Mouse (Mus musculus) embryonic fibroblast, embryonic 13.5 days (primary cell): Measurements from ENCODE around the gene Lama5. TPM values are rescaled to one million over a fixed set of nuclear protein-coding genes. Genes with fewer than 3 reads are reported as not detected.

Source experiments
- H3K27ac ChIP-seq: 2 replicates; pipeline ENCODE4 v1.5.1; 2012; ENCODE audit warnings: low read length, control low read depth, inconsistent platforms; ENCODE audit not compliant: insufficient read depth
- H3K4me1 ChIP-seq: 2 replicates; pipeline ENCODE4 v1.6.1; 2011; ENCODE audit warnings: low read length; ENCODE audit not compliant: control insufficient read depth, insufficient read depth
- H3K4me3 ChIP-seq: 2 replicates; pipeline ENCODE4 v1.5.1; 2011; ENCODE audit warnings: mild to moderate bottlenecking, control low read depth, low read length; ENCODE audit not compliant: insufficient read depth
- CTCF ChIP-seq: IDR thresholded peaks from 2 replicates; pipeline ENCODE4 v1.5.1; 2011; ENCODE audit warnings: mild to moderate bottlenecking, control low read depth, low read length, moderate library complexity, borderline replicate concordance; ENCODE audit not compliant: insufficient read depth
- POLR2A ChIP-seq: IDR thresholded peaks from 2 replicates; pipeline ENCODE4 v1.6.1; 2011; ENCODE audit warnings: low read depth, mild to moderate bottlenecking, control low read depth, low read length, moderate library complexity
- polyA plus RNA-seq: library from polyadenylated mRNA; stranded (reverse); fragments of >200 nt; gene quantifications from 2 replicates; pipeline ENCODE4 v1.2.4, GENCODE M21; 2011; ENCODE audit warnings: low read depth; ENCODE audit not compliant: missing spikeins, insufficient read length

The Lama5 gene
- polyA plus RNA-seq, 1 experiment = 31.0 TPM

DNA sequence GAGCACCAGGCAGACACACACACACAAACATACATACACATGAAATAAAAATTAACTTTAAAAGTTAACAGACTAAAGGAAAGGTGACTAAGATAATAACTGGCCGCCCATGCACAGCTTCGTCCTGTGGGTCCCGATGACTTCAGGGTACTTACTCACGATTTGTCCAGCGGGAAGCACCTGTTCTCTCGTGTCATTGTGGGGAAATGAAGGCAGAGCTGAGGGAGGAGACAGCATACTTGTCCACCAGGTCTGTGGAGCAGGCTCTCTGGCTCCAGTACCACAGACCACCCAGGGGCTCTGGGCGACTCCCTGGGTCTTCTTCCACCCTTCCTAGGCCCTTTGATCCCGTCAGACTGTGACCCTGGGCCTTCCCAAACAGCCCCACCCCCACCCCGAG lies 24.4 kb downstream of the Lama5 start:
- Histone ChIP-seq H3K27ac (no peak overlapping the region), H3K4me3 (no peak overlapping the region), H3K4me1 (no peaks in the 10 kb centered on the region)
- TF ChIP-seq CTCF = no peak
- TF ChIP-seq POLR2A = no peak

GRCm38 (mm10) chr2:180200681-180201080 lies 25.0 kb downstream of the Lama5 start:
- no peak for TF ChIP-seq CTCF
- TF ChIP-seq POLR2A = no peak
- no peak overlapping the region for H3K4me3 ChIP-seq
- no peaks in the 10 kb centered on the region for H3K4me1 ChIP-seq
- no peak overlapping the region for H3K27ac ChIP-seq

- Histone ChIP-seq H3K27ac (no peak overlapping the region), H3K4me3 (no peak overlapping the region), H3K4me1 (no peaks in the 10 kb centered on the region)
- TF ChIP-seq POLR2A (no peak), CTCF (no peak)
Observed at GRCm38 (mm10) chr2:180198782-180199181, 26.9 kb downstream of the Lama5 start.

- Histone ChIP-seq H3K27ac (no peak overlapping the region), H3K4me1 (no peaks in the 10 kb centered on the region), H3K4me3 (no peak overlapping the region)
- TF ChIP-seq POLR2A (no peak), CTCF (no peak)
Observed at GRCm38 (mm10) chr2:180197323-180198037, 28.2 kb downstream of the Lama5 start.

- no peaks in the 10 kb centered on the region for H3K4me1 ChIP-seq
- no peak overlapping the region for H3K27ac ChIP-seq
Observed at GRCm38 (mm10) chr2:180196610-180197322, 28.9 kb downstream of the Lama5 start.

DNA sequence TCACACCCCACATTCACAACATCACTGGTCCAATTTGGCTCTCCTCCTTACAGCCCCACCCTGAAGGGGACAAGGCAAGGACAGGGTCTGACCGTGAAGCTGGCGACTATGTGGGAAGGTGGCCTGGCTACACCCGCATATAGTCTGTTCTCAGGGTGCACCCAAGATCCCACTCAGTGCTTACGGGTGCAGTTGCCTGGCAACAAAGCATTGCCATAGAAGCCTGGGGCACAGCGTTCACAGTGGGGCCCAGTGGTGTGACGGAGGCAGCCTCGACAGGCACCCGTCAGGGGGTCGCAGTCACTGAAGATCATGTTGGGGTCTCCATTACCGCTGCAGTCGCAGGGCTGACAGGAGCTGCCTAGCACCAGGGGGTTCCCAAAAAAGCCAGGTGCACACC lies 38.3 kb downstream of the Lama5 start:
- H3K4me1 ChIP-seq = no peaks in the 10 kb centered on the region
- no peak overlapping the region for H3K27ac ChIP-seq
- TF ChIP-seq CTCF = no peak
- no peak for TF ChIP-seq POLR2A
- no peak overlapping the region for H3K4me3 ChIP-seq

More at GRCm38 (mm10) chr2:180196610-180197322, 28.9 kb downstream of the Lama5 start:
- TF ChIP-seq CTCF (no peak), POLR2A (no peak)
- no peak overlapping the region for H3K4me3 ChIP-seq

DNA sequence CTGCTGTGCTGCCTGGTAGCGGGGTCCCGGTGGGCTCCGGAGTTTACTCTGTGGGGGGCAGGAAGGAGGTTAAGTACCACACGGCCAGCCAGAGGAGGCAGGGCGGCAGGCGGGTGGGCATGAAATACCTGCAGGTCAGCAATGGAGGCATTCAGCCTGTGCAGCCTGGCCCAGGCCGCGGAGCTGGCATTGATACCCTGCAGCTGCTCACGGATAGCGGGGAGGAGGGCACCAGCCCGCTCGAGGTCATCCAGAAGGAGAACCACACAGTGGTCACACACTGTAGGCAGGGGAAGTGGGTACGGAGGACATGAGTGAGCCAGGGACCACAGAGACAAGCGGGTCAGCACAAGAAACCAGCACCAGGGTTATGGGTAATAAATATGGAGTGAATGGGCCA lies 40.0 kb downstream of the Lama5 start:
- no peaks in the 10 kb centered on the region for H3K4me1 ChIP-seq
- no peak overlapping the region for H3K4me3 ChIP-seq
- H3K27ac ChIP-seq = no peak overlapping the region
- TF ChIP-seq POLR2A (no peak), CTCF (no peak)

GRCm38 (mm10) chr2:180184752-180185109 lies 40.9 kb downstream of the Lama5 start:
- Histone ChIP-seq H3K4me3 (no peak overlapping the region), H3K27ac (no peak overlapping the region), H3K4me1 (no peaks in the 10 kb centered on the region)
- no peak for TF ChIP-seq POLR2A
- TF ChIP-seq CTCF = no peak

DNA sequence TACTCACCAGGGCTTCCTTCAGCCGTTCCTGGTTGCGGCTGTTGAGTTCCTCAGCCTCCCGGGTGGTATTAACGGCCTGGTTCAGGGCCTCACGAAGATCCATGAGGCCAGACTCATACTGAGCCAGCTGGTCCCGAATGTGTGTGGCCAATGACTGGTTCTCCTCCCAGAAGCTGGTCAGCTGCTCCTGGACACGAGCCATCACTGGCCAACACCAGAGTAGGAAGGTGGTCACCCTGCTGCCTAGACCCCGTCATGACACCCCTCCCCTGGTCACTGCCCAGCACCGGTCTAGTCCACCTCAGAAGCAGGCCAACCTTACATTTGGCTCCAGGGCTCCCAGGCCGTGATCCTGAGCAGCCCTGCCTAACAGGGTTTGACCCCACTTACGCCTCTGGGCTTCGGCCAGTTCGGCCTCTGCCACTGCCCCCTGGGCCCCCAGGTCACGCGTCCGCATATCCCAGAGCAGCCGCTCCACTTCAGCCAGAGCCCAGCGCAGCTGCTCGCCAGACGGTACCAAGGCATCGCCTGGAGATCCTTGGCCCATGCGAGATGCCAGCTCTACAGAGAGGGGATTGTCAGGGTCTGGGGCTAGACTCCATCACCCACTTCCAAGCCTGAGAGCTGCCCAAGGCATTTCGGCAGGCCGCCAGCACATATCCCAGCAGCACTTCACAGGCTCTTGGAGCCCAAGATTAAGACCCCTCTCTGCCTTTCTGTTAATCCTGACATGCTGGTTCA lies 41.5 kb downstream of the Lama5 start:
- H3K27ac ChIP-seq = no peak overlapping the region

GRCm38 (mm10) chr2:180181542-180181941 lies 44.1 kb downstream of the Lama5 start:
- Histone ChIP-seq H3K27ac (no peak overlapping the region), H3K4me1 (no peaks in the 10 kb centered on the region), H3K4me3 (no peak overlapping the region)
- no peak for TF ChIP-seq CTCF
- TF ChIP-seq POLR2A = no peak

More for the DNA sequence above, 41.5 kb downstream of the Lama5 start:
- TF ChIP-seq POLR2A = no peak
- TF ChIP-seq CTCF = no peak
- Histone ChIP-seq H3K4me1 (no peaks in the 10 kb centered on the region), H3K4me3 (no peak overlapping the region)
